Mouse (Mus musculus) ES-Bruce4 (cell line): ENCODE results near the gene Ppp1r9b.
A peak's percentile ranks its signal among the peaks of the same experiment; 100 is the strongest.

Experiments
- CTCF ChIP-seq: IDR thresholded peaks from one replicate; pipeline ENCODE4 v1.8.1; 2011; ENCODE audit warnings: low read depth, low read length
- POLR2A ChIP-seq: IDR thresholded peaks from one replicate; pipeline ENCODE4 v1.8.1; 2011; ENCODE audit warnings: low read length; ENCODE audit not compliant: insufficient read depth

- peak; percentile 63 for TF ChIP-seq CTCF
- no peak for TF ChIP-seq POLR2A
Measured at GRCm38 (mm10) chr11:95042096-95042495, 51.3 kb downstream of the Ppp1r9b start.
